Mouse (Mus musculus) right cerebral cortex, postnatal 4 days (tissue): Measurements from ENCODE around the gene Adgrf3.
"Not testable (repeated sequence)": the region's sequence is repeated elsewhere in the genome, so short reads cannot be mapped to it uniquely, and the experiment has no call there.

Experiments used
- DNase-seq: peaks from one replicate; pipeline ENCODE4 v3.0.0-alpha.2; 2022

Adgrf3 gene

DNA sequence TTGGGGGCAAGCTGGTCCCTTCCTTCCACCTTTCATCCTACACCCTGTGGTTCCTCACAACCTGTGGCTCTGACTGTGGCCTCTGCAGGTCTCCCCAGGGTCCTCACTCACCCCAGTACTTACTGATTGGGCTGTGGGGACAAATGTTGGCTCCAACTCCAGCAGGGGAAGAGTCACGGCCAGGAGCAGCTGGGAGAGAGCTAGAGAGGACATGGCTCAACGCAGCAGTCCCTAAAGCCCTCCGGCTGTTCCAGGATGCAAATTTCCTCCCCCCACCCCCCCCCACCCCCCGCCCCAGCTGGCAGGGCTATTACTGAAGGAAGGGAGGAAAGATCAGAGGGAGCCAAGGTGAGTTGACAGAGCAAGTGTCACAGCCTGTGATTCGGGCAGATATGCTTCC, at the start of gene Adgrf3:
TSS of gene Adgrf3 (minus strand) at position 230 of the 400 bp plus-strand sequence.
- DNase-seq: no peak

- no peak for DNase-seq
These were observed 42.1 kb upstream of the Adgrf3 start for GRCm38 (mm10) chr5:30247666-30248065.

DNA sequence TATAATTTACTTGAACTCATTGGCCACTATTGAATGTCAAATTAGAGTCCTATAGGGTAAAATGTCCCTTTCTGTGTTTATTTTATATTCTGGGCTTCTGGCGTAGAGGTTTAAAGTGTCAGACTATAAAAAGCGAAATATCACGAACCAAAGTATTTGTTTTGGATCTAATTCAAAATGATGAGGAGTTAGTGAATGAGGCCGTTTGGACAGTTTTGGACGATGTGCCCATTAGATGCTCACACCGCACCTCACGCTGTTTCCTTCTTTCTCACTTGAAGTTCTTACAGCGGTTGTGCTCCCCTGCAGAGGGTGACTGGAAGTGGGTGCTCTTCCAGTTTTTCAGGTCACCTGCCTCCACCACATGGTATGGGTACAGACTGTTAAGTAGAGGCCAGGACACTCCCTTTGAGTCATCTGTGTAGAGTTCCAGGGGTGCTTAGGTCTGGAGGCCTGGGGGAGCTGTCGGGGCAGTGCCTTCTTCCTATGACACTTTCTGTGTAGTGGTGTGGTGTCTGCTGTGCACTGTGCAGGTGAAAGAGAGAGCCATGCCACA, 40.4 kb upstream of the Adgrf3 start:
- no peak for DNase-seq

- no peak for DNase-seq
These were observed 38.2 kb upstream of the Adgrf3 start for GRCm38 (mm10) chr5:30243741-30244140.

- DNase-seq: no peak
These were observed 36.9 kb upstream of the Adgrf3 start for GRCm38 (mm10) chr5:30242410-30242809.

DNA sequence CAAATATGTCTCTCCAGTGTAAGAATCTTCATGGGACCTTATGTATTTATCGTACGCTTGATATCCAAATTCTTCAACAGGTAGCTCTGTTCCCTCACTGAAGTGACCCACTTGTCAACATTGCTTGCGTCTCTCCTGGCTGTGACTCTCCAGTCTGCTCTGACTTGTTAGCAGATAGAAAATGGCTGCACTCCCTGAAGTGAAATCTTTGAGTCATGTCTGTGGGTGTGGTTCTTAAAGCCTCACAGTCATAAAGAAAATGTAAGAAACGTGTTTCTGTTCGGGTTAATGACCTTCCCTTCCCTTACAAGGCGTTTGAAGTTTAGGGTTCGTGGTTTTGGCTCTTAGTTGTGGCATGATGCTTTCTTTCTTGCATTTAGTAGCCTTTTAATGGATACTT, 35.0 kb upstream of the Adgrf3 start:
- no peak for DNase-seq

GRCm38 (mm10) chr5:30238533-30238932, 33.0 kb upstream of the Adgrf3 start:
- DNase-seq: no peak

GRCm38 (mm10) chr5:30235641-30236126, 30.2 kb upstream of the Adgrf3 start:
- DNase-seq: no peak

- no peak for DNase-seq
These were observed 28.5 kb upstream of the Adgrf3 start for GRCm38 (mm10) chr5:30233979-30234378.

DNA sequence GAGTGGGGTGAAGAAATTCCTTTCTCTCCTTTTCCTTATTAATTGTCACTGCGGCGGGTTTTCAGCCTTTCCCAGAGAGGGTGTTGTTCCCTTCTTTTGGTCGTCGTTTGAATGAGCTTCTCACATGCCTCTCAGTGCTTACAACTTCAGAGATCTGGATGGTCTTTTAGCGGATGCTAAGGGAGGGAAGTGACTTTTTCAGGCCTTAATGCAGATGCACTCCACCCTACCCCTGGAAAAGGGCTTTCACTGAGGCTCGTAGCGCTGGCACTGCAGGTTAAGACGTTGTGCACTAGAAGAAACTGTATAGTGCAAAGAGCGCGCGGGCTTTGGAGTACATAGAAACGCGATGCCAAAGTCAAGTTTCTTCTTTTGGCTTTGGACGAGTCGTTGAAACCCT, 27.5 kb upstream of the Adgrf3 start:
- DNase-seq: peak; percentile 11

GRCm38 (mm10) chr5:30232271-30232971, 26.9 kb upstream of the Adgrf3 start, which contains the start of gene Selenoi:
TSS of gene Selenoi (plus strand) at chr5:30232581.
- peak; percentile 97 for DNase-seq

DNA sequence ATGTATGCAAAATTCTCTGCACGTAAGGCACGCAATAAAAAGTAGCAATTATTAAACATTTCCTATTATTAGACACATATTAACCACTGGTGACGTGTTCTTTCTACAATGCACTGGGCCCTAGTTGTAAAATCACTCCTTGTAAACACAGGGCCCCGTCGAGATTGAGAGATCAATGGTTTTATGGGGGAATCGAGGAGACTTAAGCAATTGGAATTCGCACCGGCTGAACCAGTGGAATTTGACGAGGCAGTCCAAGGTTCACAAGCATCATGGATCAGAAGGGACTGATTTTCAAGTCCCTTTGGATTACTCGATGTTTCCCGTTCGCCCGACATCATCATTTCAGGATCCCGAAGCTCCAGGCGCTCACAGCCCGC, 26.4 kb upstream of the Adgrf3 start:
- DNase-seq: no peak

DNA sequence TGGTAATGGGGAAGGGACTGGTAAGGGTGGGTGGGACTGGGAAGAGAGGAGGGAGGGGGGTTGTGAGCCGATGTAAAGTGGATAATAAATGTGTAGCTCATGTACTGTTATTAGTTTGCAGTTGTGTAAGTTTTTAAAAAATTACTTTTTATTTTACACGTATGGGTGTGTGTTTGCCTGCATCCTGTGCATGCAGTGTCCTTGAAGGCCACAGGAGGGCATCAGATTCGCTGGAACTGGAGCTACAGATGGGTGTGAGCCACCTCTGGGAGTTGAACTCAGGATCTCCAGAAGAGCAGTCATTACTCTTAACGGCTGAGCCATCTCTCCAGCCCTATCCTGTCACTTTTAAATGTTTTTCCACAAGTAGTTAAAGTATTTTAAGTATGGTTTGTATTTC, 25.4 kb upstream of the Adgrf3 start:
- DNase-seq: no peak

GRCm38 (mm10) chr5:30222681-30223080, 17.2 kb upstream of the Adgrf3 start:
- no peak for DNase-seq

GRCm38 (mm10) chr5:30220666-30221065, 15.1 kb upstream of the Adgrf3 start:
- DNase-seq: no peak

DNA sequence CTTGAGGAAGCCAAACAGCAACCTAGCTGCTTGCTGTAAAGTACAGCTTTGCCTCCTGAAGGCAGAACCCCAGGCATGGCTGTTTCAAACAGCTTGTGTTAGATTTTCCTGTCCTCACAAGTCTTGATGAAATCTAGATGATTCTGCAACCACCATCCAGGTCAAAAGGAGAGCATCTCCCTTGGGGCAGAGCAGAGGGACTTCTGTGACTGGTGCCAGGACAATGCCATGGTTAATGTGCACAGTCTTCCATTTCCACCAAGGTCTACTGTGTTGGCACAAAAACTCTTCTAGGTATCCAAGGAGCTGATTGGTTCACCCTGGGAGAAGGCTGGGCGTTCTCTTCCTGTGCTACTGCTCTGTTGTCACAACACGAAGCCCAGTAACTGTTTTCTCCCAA, 14.2 kb upstream of the Adgrf3 start:
- DNase-seq: no peak

DNA sequence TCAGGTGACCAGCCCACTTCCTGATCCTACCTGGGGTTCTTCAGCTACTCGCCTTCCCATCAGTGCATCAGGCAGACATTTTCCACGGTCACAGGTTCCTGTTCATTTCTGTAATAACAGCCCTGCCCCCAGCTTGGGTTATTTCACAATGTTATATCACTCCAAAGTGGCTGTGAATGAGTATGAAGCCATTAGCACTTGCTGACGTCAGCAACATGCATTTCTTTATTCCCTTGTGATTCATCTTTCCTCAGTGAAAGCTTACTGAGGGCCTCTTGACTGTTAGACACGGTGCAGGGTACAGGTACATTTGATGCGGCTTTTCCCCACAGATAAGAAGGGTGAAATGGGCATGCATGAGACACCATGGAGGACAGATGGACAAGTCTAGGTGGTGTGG, 10.4 kb upstream of the Adgrf3 start:
- DNase-seq: no peak

GRCm38 (mm10) chr5:30214889-30215288, 9.4 kb upstream of the Adgrf3 start:
- DNase-seq: peak; percentile 74

- not testable (repeated sequence) for DNase-seq
These were observed 5.2 kb upstream of the Adgrf3 start for GRCm38 (mm10) chr5:30210758-30211157.

GRCm38 (mm10) chr5:30207276-30207675, 1.8 kb upstream of the Adgrf3 start:
- DNase-seq: no peak

DNA sequence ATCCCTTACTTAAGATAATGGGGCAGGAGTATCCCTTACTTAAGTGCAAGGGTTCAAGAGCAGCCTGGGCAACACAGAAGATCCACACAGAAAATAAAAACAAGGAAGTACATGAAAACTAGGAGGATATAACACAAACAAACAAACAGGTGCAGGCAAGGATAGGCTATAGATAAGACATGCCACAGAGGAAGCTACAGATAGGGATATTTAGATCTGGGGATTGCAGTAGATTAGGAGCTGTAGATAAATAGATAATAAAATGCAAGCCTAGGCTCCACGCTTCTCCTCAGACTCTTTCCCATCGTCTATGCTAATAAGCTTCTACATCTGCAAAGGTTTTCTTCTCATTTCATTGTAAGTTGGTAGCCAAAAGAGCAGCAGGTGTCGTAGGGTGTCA, 488 bp downstream of the Adgrf3 start:
- no peak for DNase-seq

DNA sequence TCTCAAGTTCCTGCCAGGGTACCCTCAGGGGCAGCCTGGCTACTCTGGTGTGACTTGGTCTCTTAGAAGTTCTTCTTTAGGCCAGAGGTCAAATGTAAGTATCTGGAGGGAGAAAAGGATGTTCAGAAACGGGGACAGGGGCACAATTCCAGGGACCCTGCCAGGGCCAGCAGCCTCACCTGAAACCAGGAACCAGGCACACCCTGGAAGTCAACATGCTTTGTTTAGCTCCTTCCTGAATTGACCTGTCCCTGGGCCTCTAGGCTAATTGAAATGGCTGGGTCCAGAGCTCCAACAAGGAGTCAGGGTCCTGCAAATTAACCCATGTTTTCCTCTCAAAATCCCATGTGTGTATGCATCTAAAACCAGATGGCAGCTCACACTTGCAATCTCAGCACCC, 1.1 kb downstream of the Adgrf3 start:
- DNase-seq: no peak

DNA sequence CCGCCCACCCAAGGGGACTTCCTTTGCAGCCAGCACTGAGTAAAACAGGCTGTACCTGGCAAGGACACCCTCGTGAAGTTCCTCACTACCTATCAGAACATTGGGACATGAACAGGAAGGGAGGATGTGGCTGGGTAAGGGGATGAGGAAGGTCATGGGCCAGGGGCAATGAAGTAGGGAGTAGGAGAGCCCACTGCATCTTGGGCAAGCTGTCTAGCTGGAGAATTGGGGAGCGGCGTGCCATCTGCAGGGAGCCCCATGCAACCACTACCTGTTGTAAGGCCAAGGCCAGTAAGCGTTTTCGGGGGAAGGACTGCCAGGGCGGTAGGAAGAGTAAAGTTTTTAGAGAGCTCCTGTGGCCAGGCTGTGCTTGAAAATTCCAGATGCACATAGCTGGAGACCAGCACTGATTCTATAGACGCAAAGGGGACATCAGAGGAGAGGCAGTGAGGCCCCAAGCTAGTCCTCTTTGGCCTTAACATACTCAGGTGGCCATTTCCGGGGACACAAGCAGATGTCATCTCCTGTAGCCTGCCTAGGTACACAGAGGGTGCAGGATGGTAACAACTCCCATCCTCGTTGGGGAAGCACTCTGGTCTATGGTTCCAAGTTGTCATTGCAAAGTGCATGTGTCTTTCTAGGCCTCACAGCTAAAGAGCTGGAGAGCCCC, 2.2 kb downstream of the Adgrf3 start:
- DNase-seq: no peak

DNA sequence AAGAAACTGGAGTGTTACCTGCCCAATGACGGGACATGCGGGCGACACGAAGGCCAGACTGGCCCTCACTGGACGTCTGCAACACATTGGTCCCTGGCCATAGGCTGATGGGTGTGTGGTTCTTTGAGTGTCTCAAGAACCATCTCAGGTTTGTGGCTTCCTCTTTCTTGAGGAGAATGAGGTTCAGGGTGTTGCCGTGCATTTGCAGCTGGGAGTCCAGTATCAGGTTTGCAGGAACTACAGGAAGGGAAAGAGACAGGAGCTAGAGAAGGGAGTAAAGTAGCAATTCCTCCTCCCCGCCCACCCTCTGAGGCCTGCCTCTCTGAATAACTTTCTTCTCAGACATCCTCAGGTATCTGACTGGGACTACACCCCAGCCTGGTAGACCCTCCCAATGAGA, 3.3 kb downstream of the Adgrf3 start:
- DNase-seq: no peak
